Mouse (Mus musculus): ENCODE results near the gene Nipsnap2.

GRCm38 (mm10) chr5:129724834-129725773 lies at the start of gene Nipsnap2:
- TF ChIP-seq CTCF (IDR thresholded peaks at IDR 0.05; ENCODE audit: borderline replicate concordance, extremely low read depth, insufficient read depth, insufficient read length) (peak; percentile 100), POLR2A (IDR thresholded peaks at IDR 0.05; ENCODE audit: borderline replicate concordance, extremely low read depth, insufficient read depth, insufficient read length, poor library complexity, severe bottlenecking) (peak; percentile 95)
